Mouse (Mus musculus) stomach, postnatal 0 days (tissue): ENCODE measurements around the gene H2-T22. TPM values are rescaled to one million over a fixed set of nuclear protein-coding genes. Genes with fewer than 3 reads are reported as not detected.

Experiments
- ATAC-seq: fragments of 200-750 bp; cut with Nextera tagmentation; 2 replicates; pipeline ENCODE4 v1.8.0; 2017; ENCODE audit not compliant: low FRiP score, low TSS enrichment
- DNase-seq: peaks from one replicate; pipeline ENCODE4 v3.0.0-alpha.2; 2016; ENCODE audit warnings: low spot score
- H3K27ac ChIP-seq: fragments of 300-500 bp; sonication (generic); replicated peaks from 2 replicates; pipeline ENCODE4 v1.5.1; 2014; ENCODE audit warnings: mild to moderate bottlenecking, control low read depth
- H3K27me3 ChIP-seq: fragments of 300-500 bp; sonication (generic); 2 replicates; pipeline ENCODE4 v1.6.1; 2014; ENCODE audit warnings: low read length; ENCODE audit not compliant: control insufficient read depth, insufficient read depth
- H3K36me3 ChIP-seq: fragments of 300-500 bp; sonication (generic); 2 replicates; pipeline ENCODE4 v1.6.1; 2014; ENCODE audit warnings: low read length, mixed read lengths; ENCODE audit not compliant: control insufficient read depth, insufficient read depth
- H3K4me1 ChIP-seq: fragments of 300-500 bp; sonication (generic); replicated peaks from 2 replicates; pipeline ENCODE4 v1.6.1; 2014; ENCODE audit warnings: antibody characterized with exemption; ENCODE audit not compliant: control insufficient read depth, insufficient read depth
- H3K4me2 ChIP-seq: fragments of 300-500 bp; sonication (generic); replicated peaks from 2 replicates; pipeline ENCODE4 v1.6.1; 2014; ENCODE audit warnings: low read depth, mild to moderate bottlenecking, control low read depth, moderate library complexity
- H3K4me3 ChIP-seq: fragments of 300-500 bp; sonication (generic); 2 replicates; pipeline ENCODE4 v1.5.1; 2014; ENCODE audit warnings: low read depth, low read length, control low read depth
- H3K9ac ChIP-seq: fragments of 300-500 bp; sonication (generic); 2 replicates; pipeline ENCODE4 v1.6.1; 2014; ENCODE audit warnings: mild to moderate bottlenecking, low read length, control low read depth, mixed read lengths
- H3K9me3 ChIP-seq: fragments of 300-500 bp; sonication (generic); 2 replicates; pipeline ENCODE4 v1.6.1; 2016; ENCODE audit warnings: low read length; ENCODE audit not compliant: control insufficient read depth
- CTCF ChIP-seq: IDR thresholded peaks from 2 replicates; pipeline ENCODE4 v1.5.1; 2016; ENCODE audit warnings: antibody characterized with exemption, low read depth, mild to moderate bottlenecking, moderate library complexity
- EP300 ChIP-seq: optimal IDR thresholded peaks from 2 replicates; pipeline ENCODE3; 2016; ENCODE audit warnings: antibody characterized with exemption
- WGBS: fragments of 180-500 bp; shearing (Covaris S2); extraction: QIAGEN DNeasy Blood & Tissue Kit; methylation state at CpG from one replicate; pipeline ENCODE4 v1.1.7; 2014; 5-methylcytosine and 5-hydroxymethylcytosine counted together
- polyA plus RNA-seq: library from polyadenylated mRNA; unstranded; fragments of >200 nt; fragmentation: Nextera tagmentation; extraction: Ambion mirVana; gene quantifications from 2 replicates; pipeline ENCODE4 v1.2.1, GENCODE M21; 2015

Gene H2-T22
- polyA plus RNA-seq, 1 experiment from 2014 or later: 18.9 TPM

DNA sequence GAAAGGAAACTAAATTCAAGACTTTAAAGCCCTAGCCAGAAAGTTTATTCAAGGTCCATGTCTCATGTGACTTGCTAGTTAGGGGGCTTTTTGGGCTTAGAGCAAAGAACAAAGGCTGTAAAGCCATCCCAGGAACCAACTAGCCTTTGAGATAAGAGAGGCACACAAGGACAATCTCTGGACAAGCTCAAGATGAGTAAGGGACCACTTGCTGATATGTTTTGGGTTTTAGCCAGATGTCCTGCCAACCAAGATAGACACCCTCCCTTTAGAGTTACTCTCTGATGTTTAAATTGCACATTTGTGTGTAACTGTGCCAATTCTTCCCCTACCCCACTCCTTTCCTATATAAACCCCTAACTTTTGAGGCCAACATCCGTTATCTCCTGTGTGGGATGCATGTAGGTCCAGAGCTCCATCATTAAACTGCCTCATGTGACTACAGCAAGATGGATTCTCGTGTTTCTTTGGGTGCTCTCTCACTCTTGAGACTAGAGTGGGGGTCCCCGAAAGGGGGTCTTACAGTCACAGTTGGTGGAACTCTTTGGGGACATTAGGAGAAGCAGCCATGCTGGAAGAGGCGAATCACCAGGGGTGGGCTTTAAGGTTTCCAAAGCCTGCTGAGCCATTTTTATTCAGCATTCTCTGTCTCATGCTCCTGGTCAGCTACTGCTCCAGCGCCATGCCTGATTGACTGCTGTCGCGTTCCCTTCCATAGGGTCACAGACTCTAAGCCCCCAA is 13.5 kb downstream of the H2-T22 start:
- H3K9ac ChIP-seq: no peak overlapping the region
- H3K27me3 ChIP-seq: no peaks in the 10 kb centered on the region
- no peaks in the 10 kb centered on the region for H3K4me1 ChIP-seq
- H3K36me3 ChIP-seq: no peaks in the 10 kb centered on the region
- H3K9me3 ChIP-seq: no peaks in the 10 kb centered on the region
- TF ChIP-seq EP300 (no peak), CTCF (no peak)
- DNase-seq: no peak
- H3K4me2 ChIP-seq: no peak overlapping the region
- ATAC-seq: no peak
- 88% methylated on average over 7 of the region's 7 CpGs for WGBS
- no peak overlapping the region for H3K4me3 ChIP-seq
- H3K27ac ChIP-seq: no peak overlapping the region

DNA sequence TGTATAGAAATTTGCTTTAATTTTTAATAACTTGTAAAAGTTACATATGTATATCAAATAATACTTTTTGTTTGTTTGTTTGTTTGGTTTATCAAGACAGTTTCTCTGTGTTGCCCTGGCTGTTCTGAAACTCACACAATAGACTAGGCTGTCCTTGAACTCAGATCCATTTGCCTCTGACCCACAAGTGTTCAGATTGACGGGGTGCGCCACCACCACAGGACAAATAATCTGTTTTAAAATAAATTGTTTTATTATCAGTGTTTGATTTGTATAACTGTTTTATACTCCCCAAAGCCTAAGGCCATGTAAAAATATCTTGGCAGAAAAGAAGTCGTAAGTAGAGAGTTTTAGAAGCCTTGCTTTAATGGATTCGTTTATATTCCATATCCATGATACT is 14.9 kb downstream of the H2-T22 start:
- H3K4me2 ChIP-seq: no peak overlapping the region
- DNase-seq (no peak), ATAC-seq (no peak)
- 76% methylated on average over 4 of the region's 4 CpGs for WGBS
- no peaks in the 10 kb centered on the region for H3K9me3 ChIP-seq
- no peaks in the 10 kb centered on the region for H3K27me3 ChIP-seq
- TF ChIP-seq EP300: no peak
- TF ChIP-seq CTCF: no peak
- H3K36me3 ChIP-seq: no peaks in the 10 kb centered on the region
- no peaks in the 10 kb centered on the region for H3K4me1 ChIP-seq
- H3K4me3 ChIP-seq: no peak overlapping the region
- H3K27ac ChIP-seq: no peak overlapping the region
- no peak overlapping the region for H3K9ac ChIP-seq

DNA sequence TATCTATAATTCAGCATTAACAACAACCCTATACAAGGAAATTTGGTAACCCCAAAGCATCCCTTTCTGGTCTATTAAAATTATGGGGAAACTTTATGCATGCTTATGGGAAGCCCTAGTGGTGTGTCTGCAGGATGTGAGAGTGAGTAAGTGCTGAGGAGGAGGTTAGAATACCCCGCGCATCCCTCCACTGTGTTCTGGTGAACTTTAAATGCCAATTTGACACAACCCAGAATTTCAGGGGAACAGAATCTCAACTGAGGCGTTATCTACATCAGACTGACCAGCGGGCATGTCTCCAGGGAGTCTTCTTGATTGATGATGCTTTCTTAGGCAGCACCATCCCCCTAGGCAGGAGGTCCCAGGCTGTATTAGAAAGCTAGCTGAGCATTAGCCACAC is 16.6 kb downstream of the H2-T22 start:
- no peak overlapping the region for H3K4me3 ChIP-seq
- H3K27me3 ChIP-seq: no peaks in the 10 kb centered on the region
- DNase-seq (no peak), ATAC-seq (no peak)
- H3K4me2 ChIP-seq: no peak overlapping the region
- H3K36me3 ChIP-seq: no peaks in the 10 kb centered on the region
- H3K27ac ChIP-seq: no peak overlapping the region
- TF ChIP-seq CTCF (no peak), EP300 (no peak)
- no peaks in the 10 kb centered on the region for H3K9me3 ChIP-seq
- 56% methylated on average over 4 of the region's 4 CpGs for WGBS
- no peak overlapping the region for H3K9ac ChIP-seq
- no peaks in the 10 kb centered on the region for H3K4me1 ChIP-seq

DNA sequence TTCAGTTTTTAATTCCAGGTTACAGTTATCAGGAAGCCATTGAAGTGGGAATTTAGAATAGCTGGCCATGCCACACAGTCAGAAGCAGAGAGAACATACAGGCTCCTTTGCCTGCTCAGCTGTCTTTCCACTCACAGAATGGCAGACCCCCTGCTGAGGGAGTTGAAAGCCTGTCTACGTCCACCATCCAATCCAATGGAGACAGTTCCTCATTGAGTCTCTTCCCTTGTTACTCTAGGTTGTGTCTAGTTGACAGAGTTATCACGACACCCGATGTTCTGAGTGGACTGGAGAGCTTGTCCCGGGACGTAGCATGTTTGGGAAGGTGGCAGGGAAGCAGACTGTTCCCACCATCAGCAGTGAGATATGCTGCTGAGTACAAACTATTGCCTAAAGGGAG is 17.4 kb downstream of the H2-T22 start:
- Histone ChIP-seq H3K36me3 (no peaks in the 10 kb centered on the region), H3K27ac (0 out of 2 replicates have a peak overlapping the region, but pooled peaks have one; percentile 4), H3K4me3 (no peak overlapping the region), H3K9me3 (no peaks in the 10 kb centered on the region), H3K27me3 (no peaks in the 10 kb centered on the region), H3K9ac (no peak overlapping the region), H3K4me2 (no peak overlapping the region), H3K4me1 (no peaks in the 10 kb centered on the region)
- ATAC-seq (no peak), DNase-seq (no peak)
- 78% methylated on average over 5 of the region's 5 CpGs for WGBS
- no peak for TF ChIP-seq CTCF
- TF ChIP-seq EP300: no peak

DNA sequence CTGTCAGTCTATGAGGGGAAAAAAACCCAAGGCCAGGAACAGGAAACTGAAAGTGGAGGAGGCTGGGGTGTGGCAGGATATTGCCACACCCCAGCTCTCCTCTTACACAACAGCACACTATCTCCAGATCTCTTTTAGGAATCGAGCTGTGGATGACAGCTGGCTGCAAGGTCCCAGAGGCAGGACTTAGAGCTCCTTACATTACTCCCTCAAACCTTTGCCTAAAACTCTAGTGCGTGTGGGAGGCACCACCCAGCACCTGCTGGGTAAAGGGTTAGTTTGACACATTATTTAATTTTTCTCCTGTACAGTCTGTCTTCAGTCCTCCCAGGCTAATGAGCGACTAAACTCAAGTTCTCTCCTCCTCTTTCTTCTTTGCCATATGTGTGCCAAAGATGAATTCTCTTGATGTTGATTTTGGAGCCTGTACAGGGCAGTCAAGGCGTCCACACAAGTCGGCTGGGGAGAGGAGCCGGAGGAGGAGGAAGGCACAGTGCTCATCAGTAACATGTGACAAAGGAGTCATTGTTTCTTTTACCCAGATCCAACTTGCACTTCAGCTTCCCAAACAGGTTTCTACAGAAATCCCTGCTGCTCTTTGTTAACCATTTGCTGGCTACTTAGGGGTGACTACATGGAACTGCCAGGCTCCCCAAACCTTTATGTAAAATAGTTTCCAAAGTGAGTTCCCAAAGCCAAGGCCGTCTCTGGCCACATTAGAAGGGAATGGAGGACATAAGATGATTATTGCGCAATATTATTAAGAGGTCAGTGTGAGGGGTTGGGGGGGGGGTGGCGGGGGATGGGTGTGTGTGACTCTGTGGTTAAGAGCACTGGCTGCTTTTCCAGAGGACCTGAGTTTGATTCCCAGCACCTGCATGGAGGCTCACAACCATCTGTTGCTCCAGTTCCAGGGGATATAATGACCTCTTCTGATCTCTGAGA is 18.6 kb downstream of the H2-T22 start:
- 42% methylated on average over 9 of the region's 9 CpGs for WGBS
- ATAC-seq (peak; percentile 73), DNase-seq (peak; percentile 27)
- Histone ChIP-seq H3K9ac (no peak overlapping the region), H3K9me3 (no peaks in the 10 kb centered on the region), H3K4me3 (no peak overlapping the region), H3K4me1 (no peaks in the 10 kb centered on the region), H3K27me3 (no peaks in the 10 kb centered on the region), H3K27ac (peak overlapping the region; percentile 83), H3K4me2 (peak overlapping the region; percentile 11; the same call in 1 of the 2 replicates), H3K36me3 (no peaks in the 10 kb centered on the region)
- TF ChIP-seq EP300 (no peak), CTCF (no peak)
